Mouse (Mus musculus): ENCODE measurements around the gene Adpgk. TPM values are rescaled to one million over a fixed set of nuclear protein-coding genes. Genes with fewer than 3 reads are reported as not detected.

The Adpgk gene
- polyA plus RNA-seq, 1 experiment from 2014 or later = 39.2 TPM

DNA sequence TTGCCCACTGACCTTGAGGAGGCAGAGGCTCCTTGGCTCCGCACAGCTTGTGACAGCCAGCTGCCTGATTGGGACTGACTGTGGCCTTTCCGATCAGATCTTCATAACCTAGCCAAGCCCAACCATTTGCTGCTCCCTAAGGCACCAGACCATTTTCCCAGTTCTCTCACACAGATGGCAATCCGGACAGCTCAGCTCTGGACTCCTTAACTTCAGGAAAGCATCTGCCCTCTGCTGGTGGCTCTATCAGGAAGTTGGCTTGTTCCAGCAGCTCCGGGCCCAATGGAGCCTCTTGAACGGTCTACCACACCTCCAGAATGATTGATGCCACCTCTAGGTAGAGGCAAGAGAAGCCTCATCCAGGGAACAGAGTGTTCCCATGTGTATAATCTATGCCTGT is 21.6 kb upstream of the Adpgk start:
- no peaks in the 10 kb centered on the region for H3K36me3 ChIP-seq (ENCODE audit: control insufficient read depth, insufficient read depth, low read length)
- H3K4me1 ChIP-seq (replicated peaks; ENCODE audit: control insufficient read depth, insufficient read depth, low read length) = no peaks in the 10 kb centered on the region
- no peaks in the 10 kb centered on the region for H3K9me3 ChIP-seq (ENCODE audit: control insufficient read depth, low read length)
- H3K9ac ChIP-seq (ENCODE audit: low read length) = no peak overlapping the region
- no peak for ATAC-seq (replicated peaks; ENCODE audit: low FRiP score)
- DNase-seq (ENCODE audit: low spot score) = peak; percentile 68
- H3K4me2 ChIP-seq (ENCODE audit: low read depth, low read length, severe bottlenecking) = no peak overlapping the region
- 47% methylated on average over 5 of the region's 5 CpGs for WGBS
- H3K27me3 ChIP-seq (ENCODE audit: control insufficient read depth, insufficient read depth, low read length) = no peaks in the 10 kb centered on the region
- no peak overlapping the region for H3K27ac ChIP-seq (ENCODE audit: low read depth, low read length)
- H3K4me3 ChIP-seq (ENCODE audit: low read depth, low read length) = no peak overlapping the region

DNA sequence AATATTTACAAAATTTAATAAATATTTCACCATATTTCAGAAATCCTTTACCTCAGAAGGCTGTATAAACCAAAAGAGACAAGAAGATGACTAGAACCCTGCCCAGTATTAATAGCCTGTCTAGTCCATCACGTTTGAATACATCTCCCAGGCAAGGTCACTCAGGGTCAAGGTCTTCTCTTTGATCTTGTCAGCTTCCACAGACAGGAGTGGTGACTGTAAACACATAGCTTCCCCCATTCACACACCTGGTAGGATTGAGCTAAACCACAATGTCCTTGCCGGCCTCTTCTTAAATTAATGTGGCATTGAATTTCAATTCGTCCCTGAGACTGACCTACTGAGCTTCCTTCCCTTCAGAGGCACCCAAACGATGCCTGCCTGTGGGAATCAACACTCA is 20.3 kb upstream of the Adpgk start:
- H3K4me1 ChIP-seq (replicated peaks; ENCODE audit: control insufficient read depth, insufficient read depth, low read length) = no peaks in the 10 kb centered on the region
- ATAC-seq (replicated peaks; ENCODE audit: low FRiP score) (no peak), DNase-seq (ENCODE audit: low spot score) (no peak)
- H3K9me3 ChIP-seq (ENCODE audit: control insufficient read depth, low read length) = no peaks in the 10 kb centered on the region
- no peak overlapping the region for H3K9ac ChIP-seq (ENCODE audit: low read length)
- H3K36me3 ChIP-seq (ENCODE audit: control insufficient read depth, insufficient read depth, low read length) = no peaks in the 10 kb centered on the region
- H3K27me3 ChIP-seq (ENCODE audit: control insufficient read depth, insufficient read depth, low read length) = no peaks in the 10 kb centered on the region
- H3K4me2 ChIP-seq (ENCODE audit: low read depth, low read length, severe bottlenecking) = no peak overlapping the region
- 54% methylated on average over 4 of the region's 4 CpGs for WGBS
- no peak overlapping the region for H3K27ac ChIP-seq (ENCODE audit: low read depth, low read length)
- no peak overlapping the region for H3K4me3 ChIP-seq (ENCODE audit: low read depth, low read length)

DNA sequence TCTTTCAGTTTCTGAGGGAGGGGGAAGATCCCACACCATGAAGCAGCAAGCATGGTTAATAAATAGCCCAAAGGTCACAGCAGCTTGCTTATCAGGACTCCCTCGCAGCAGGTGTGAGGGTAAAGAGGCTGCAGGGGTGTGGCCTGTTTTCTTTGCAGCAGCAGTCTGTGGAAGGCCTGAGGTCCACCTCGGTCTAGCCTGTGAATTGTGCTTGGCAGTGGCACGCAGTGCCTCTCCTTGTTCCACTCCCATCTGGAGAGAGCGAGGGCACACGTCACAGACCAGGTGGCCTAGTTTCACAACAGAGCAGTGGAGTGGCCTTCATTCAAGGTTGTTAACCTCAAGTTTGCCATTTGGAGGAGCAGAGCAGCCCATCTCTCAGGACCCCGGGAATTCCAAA is 19.6 kb upstream of the Adpgk start:
- Histone ChIP-seq H3K4me2 (ENCODE audit: low read depth, low read length, severe bottlenecking) (no peak overlapping the region), H3K4me1 (replicated peaks; ENCODE audit: control insufficient read depth, insufficient read depth, low read length) (no peaks in the 10 kb centered on the region), H3K4me3 (ENCODE audit: low read depth, low read length) (no peak overlapping the region), H3K9me3 (ENCODE audit: control insufficient read depth, low read length) (no peaks in the 10 kb centered on the region), H3K36me3 (ENCODE audit: control insufficient read depth, insufficient read depth, low read length) (no peaks in the 10 kb centered on the region), H3K27me3 (ENCODE audit: control insufficient read depth, insufficient read depth, low read length) (no peaks in the 10 kb centered on the region), H3K9ac (ENCODE audit: low read length) (no peak overlapping the region), H3K27ac (ENCODE audit: low read depth, low read length) (no peak overlapping the region)
- no peak for ATAC-seq (replicated peaks; ENCODE audit: low FRiP score)
- DNase-seq (ENCODE audit: low spot score) = no peak
- WGBS = 59% methylated on average over 6 of the region's 6 CpGs

DNA sequence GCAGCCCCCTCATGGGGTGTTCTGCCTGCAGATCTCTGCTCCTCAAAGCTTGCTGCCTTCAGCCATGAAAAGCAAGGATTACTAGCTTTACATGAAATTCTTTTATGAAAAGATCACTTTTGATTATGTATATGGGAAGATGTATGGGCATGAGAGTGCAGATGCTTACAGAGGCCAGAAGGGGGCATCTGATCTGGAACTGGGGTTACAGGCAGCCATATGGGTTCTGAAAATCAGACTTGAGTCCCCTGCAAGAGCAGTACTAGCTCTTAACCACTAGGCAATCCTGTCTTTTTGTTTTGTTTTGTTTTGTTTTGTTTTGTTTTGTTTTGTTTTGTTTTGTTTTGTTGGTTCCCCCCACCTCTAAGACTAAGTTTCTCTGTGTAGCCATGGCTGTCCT is 18.2 kb upstream of the Adpgk start:
- no peak overlapping the region for H3K4me2 ChIP-seq (ENCODE audit: low read depth, low read length, severe bottlenecking)
- no peaks in the 10 kb centered on the region for H3K27me3 ChIP-seq (ENCODE audit: control insufficient read depth, insufficient read depth, low read length)
- H3K4me1 ChIP-seq (replicated peaks; ENCODE audit: control insufficient read depth, insufficient read depth, low read length) = no peaks in the 10 kb centered on the region
- no peak overlapping the region for H3K9ac ChIP-seq (ENCODE audit: low read length)
- no peaks in the 10 kb centered on the region for H3K36me3 ChIP-seq (ENCODE audit: control insufficient read depth, insufficient read depth, low read length)
- no peak overlapping the region for H3K4me3 ChIP-seq (ENCODE audit: low read depth, low read length)
- ATAC-seq (replicated peaks; ENCODE audit: low FRiP score) (no peak), DNase-seq (ENCODE audit: low spot score) (no peak)
- H3K27ac ChIP-seq (ENCODE audit: low read depth, low read length) = no peak overlapping the region
- no peaks in the 10 kb centered on the region for H3K9me3 ChIP-seq (ENCODE audit: control insufficient read depth, low read length)

DNA sequence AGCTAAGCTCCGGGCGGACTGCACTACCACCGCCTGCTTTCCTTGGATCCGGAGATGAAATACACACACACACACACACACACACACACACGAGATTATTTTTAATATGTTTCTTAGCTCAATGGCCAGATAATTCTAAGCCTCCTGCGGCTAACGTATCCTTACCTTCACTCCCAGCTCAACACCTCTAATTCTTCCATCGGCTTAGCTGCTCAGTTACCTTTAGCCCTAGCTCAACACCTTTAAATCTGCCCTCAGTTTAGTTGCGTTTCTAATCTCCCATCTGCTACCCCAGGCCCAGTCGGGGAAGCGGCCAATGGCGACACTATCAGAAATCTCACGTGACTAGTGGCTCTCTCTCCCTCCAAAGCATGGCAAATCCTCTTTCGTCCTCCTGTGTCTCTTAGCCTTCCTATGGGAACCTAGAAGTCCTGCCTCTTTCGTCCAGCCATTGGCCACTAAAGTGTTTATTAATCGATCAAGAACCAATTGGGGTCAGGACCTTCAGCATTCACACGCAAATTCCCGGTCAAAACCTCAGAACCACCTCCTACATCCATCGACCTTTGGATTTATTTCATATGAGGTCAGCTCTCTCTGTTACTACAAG is 16.4 kb upstream of the Adpgk start:
- ATAC-seq (replicated peaks; ENCODE audit: low FRiP score) = no peak
- 85% methylated on average over 19 of the region's 19 CpGs for WGBS

DNA sequence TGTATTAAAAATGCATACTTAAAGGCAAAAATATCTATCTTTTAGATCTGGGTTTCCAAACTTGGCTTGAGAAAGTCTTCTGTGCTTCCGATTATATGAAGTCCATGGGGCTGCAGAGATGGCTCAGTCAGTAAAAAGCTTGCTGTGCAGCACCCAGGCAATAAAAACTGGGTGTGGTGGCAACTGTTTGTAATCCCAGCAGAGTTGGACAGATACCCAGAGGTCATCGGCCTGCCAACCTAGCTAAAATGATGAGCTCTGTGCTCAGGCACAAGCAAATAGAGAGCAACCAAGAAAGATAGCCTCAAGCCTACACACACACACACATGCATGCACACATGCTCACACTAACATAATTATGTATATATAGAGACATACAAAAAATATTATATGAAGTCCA is 13.2 kb upstream of the Adpgk start:
- Histone ChIP-seq H3K36me3 (ENCODE audit: control insufficient read depth, insufficient read depth, low read length) (no peaks in the 10 kb centered on the region), H3K27me3 (ENCODE audit: control insufficient read depth, insufficient read depth, low read length) (no peaks in the 10 kb centered on the region), H3K4me1 (replicated peaks; ENCODE audit: control insufficient read depth, insufficient read depth, low read length) (no peaks in the 10 kb centered on the region), H3K4me3 (ENCODE audit: low read depth, low read length) (no peak overlapping the region), H3K9ac (ENCODE audit: low read length) (no peak overlapping the region), H3K27ac (ENCODE audit: low read depth, low read length) (no peak overlapping the region), H3K4me2 (ENCODE audit: low read depth, low read length, severe bottlenecking) (no peak overlapping the region), H3K9me3 (ENCODE audit: control insufficient read depth, low read length) (no peaks in the 10 kb centered on the region)
- no peak for DNase-seq (ENCODE audit: low spot score)
- ATAC-seq (replicated peaks; ENCODE audit: low FRiP score) = no peak
- WGBS = 92% methylated on average over 2 of the region's 2 CpGs

More for the DNA sequence above, 16.4 kb upstream of the Adpgk start:
- Histone ChIP-seq H3K36me3 (ENCODE audit: control insufficient read depth, insufficient read depth, low read length) (no peaks in the 10 kb centered on the region), H3K9ac (ENCODE audit: low read length) (no peak overlapping the region), H3K4me1 (replicated peaks; ENCODE audit: control insufficient read depth, insufficient read depth, low read length) (no peaks in the 10 kb centered on the region), H3K27me3 (ENCODE audit: control insufficient read depth, insufficient read depth, low read length) (no peaks in the 10 kb centered on the region), H3K4me2 (ENCODE audit: low read depth, low read length, severe bottlenecking) (no peak overlapping the region), H3K27ac (ENCODE audit: low read depth, low read length) (no peak overlapping the region), H3K9me3 (ENCODE audit: control insufficient read depth, low read length) (no peaks in the 10 kb centered on the region), H3K4me3 (ENCODE audit: low read depth, low read length) (no peak overlapping the region)
- DNase-seq (ENCODE audit: low spot score) = no peak

DNA sequence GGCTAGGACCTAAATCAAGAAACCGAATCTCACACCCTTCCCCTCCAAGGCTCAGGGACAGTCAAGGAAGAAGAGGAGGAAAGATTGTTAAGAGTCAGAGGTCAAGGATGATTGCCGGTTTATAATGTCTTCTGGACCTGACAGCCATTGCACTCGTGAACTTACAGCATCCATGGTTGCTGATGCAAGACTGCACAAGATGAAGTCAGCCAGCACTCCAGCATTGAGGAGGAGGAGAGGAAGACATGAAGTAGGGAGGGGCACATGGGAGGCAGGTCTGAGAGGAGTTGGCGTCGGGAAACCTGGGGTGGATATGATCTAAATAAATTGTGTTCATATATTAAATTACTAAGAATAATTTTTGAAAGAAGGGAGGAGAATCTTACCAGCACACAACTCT is 12.7 kb upstream of the Adpgk start:
- ATAC-seq (replicated peaks; ENCODE audit: low FRiP score) (no peak), DNase-seq (ENCODE audit: low spot score) (no peak)
- H3K27ac ChIP-seq (ENCODE audit: low read depth, low read length) = no peak overlapping the region
- H3K9me3 ChIP-seq (ENCODE audit: control insufficient read depth, low read length) = no peaks in the 10 kb centered on the region
- H3K4me2 ChIP-seq (ENCODE audit: low read depth, low read length, severe bottlenecking) = no peak overlapping the region
- H3K36me3 ChIP-seq (ENCODE audit: control insufficient read depth, insufficient read depth, low read length) = no peaks in the 10 kb centered on the region
- no peaks in the 10 kb centered on the region for H3K4me1 ChIP-seq (replicated peaks; ENCODE audit: control insufficient read depth, insufficient read depth, low read length)
- 83% methylated on average over 5 of the region's 5 CpGs for WGBS
- no peak overlapping the region for H3K9ac ChIP-seq (ENCODE audit: low read length)
- no peak overlapping the region for H3K4me3 ChIP-seq (ENCODE audit: low read depth, low read length)
- no peaks in the 10 kb centered on the region for H3K27me3 ChIP-seq (ENCODE audit: control insufficient read depth, insufficient read depth, low read length)

DNA sequence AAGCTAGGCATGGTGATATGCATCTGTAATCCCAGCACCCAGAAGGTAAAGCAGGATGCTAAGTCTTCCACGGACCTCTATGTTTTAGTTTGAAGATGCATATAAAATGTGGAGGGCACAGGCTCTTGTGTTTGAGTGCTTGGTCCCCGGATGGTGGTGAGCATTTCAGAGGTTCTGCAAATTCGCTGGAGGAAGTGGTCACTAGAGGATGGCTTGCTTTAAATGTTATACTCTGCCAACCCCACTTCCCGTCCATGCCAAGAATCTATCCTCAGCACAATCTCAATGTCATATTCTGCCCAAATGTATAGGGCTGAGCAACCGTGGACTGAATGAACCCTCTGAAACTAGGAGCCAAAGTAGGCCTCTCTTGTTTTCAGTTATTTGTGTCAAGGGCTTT is 10.5 kb upstream of the Adpgk start:
- 92% methylated on average over 5 of the region's 5 CpGs for WGBS
- no peak overlapping the region for H3K27ac ChIP-seq (ENCODE audit: low read depth, low read length)
- H3K27me3 ChIP-seq (ENCODE audit: control insufficient read depth, insufficient read depth, low read length) = no peaks in the 10 kb centered on the region

DNA sequence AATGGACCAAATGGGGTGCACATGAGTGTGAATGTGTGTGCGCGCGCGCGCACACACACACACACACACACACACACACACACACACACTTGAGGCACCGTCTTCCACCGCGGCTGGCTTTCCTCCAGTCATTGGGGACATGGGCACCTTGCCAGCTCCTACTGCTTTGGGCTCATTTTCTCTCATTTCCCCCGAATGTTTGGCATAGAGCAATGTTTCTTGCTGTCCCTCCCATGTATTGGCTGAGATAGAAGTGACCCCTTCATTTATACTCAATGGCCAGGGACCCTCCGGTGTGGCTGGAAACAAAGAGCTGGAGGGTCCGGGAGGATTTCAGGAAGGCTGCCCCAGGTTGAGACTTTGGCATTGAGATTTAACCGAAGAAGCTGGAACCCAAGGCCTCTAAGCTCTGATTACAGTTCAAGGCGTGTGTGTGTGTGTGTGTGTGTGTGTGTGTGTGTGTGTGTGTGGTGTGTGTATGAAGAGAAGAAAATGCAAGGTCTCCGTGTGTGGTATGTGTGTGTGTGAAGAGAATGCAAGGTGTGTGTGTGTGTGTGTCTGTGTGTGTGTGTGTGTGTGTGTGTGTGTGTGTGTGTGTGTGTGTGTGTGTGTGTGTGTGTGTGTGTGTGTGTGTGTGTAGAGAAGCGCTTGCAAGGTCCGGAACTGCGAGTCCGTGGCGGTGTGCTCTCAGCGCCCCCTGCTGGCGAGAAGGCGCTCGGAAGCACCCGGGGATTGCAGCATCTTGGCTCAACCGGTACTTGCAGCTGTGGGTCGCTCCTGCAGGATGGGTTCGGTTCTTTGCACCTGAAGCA is 9.3 kb upstream of the Adpgk start:
- Histone ChIP-seq H3K4me2 (ENCODE audit: low read depth, low read length, severe bottlenecking) (peak overlapping the region; percentile 29; the same call in 1 of the 2 replicates), H3K9me3 (ENCODE audit: control insufficient read depth, low read length) (no peaks in the 10 kb centered on the region), H3K27me3 (ENCODE audit: control insufficient read depth, insufficient read depth, low read length) (no peaks in the 10 kb centered on the region), H3K9ac (ENCODE audit: low read length) (no peak overlapping the region), H3K4me3 (ENCODE audit: low read depth, low read length) (no peak overlapping the region), H3K27ac (ENCODE audit: low read depth, low read length) (no peak overlapping the region), H3K4me1 (replicated peaks; ENCODE audit: control insufficient read depth, insufficient read depth, low read length) (no peaks in the 10 kb centered on the region), H3K36me3 (ENCODE audit: control insufficient read depth, insufficient read depth, low read length) (no peaks in the 10 kb centered on the region)
- 45% methylated on average over 26 of the region's 27 CpGs for WGBS
- peak; percentile 93 for DNase-seq (ENCODE audit: low spot score)
- 0 out of 2 replicates have a peak, but pooled peaks have one; percentile 49 for ATAC-seq (replicated peaks; ENCODE audit: low FRiP score)

More for the DNA sequence above, 10.5 kb upstream of the Adpgk start:
- Histone ChIP-seq H3K9me3 (ENCODE audit: control insufficient read depth, low read length) (no peaks in the 10 kb centered on the region), H3K4me3 (ENCODE audit: low read depth, low read length) (no peak overlapping the region), H3K9ac (ENCODE audit: low read length) (no peak overlapping the region), H3K36me3 (ENCODE audit: control insufficient read depth, insufficient read depth, low read length) (no peaks in the 10 kb centered on the region), H3K4me2 (ENCODE audit: low read depth, low read length, severe bottlenecking) (no peak overlapping the region), H3K4me1 (replicated peaks; ENCODE audit: control insufficient read depth, insufficient read depth, low read length) (no peaks in the 10 kb centered on the region)
- ATAC-seq (replicated peaks; ENCODE audit: low FRiP score) (no peak), DNase-seq (ENCODE audit: low spot score) (peak; percentile 4)
